Mouse (Mus musculus): ENCODE measurements around the gene Arhgap4.

The Arhgap4 gene

GRCm38 (mm10) chrX:73914827-73915703 lies 6.6 kb downstream of the Arhgap4 start:
- peak; percentile 98 for DNase-seq (ENCODE audit: low read depth, low spot score)

GRCm38 (mm10) chrX:73911588-73911987 lies 10.1 kb downstream of the Arhgap4 start:
- no peak for DNase-seq (ENCODE audit: low read depth, low spot score)

- DNase-seq (ENCODE audit: low read depth, low spot score), result peak; percentile 36
These were observed 10.5 kb downstream of the Arhgap4 start for GRCm38 (mm10) chrX:73911156-73911555.

- no peak for DNase-seq (ENCODE audit: low read depth, low spot score)
These were observed 11.2 kb downstream of the Arhgap4 start for GRCm38 (mm10) chrX:73910451-73910850.

GRCm38 (mm10) chrX:73910049-73910448 lies 11.6 kb downstream of the Arhgap4 start:
- no peak for DNase-seq (ENCODE audit: low read depth, low spot score)

GRCm38 (mm10) chrX:73897959-73898358 lies 23.7 kb downstream of the Arhgap4 start:
- no peak for DNase-seq (ENCODE audit: low read depth, low spot score)

- peak; percentile 56 for DNase-seq (ENCODE audit: low read depth, low spot score)
These were observed 26.0 kb downstream of the Arhgap4 start, which contains the start of gene L1cam for GRCm38 (mm10) chrX:73895719-73896118. TSS of gene L1cam (minus strand) at chrX:73896105.

- no peak for DNase-seq (ENCODE audit: low read depth, low spot score)
These were observed 28.8 kb downstream of the Arhgap4 start for GRCm38 (mm10) chrX:73892833-73893232.

- DNase-seq (ENCODE audit: low read depth, low spot score), result no peak
These were observed 30.0 kb downstream of the Arhgap4 start, which contains the start of gene Avpr2 for GRCm38 (mm10) chrX:73891551-73892152. TSS of gene Avpr2 (plus strand) at chrX:73892102.

GRCm38 (mm10) chrX:73881463-73881862 lies 40.2 kb downstream of the Arhgap4 start:
- DNase-seq (ENCODE audit: low read depth, low spot score), result no peak

- no peak for DNase-seq (ENCODE audit: low read depth, low spot score)
These were observed 40.6 kb downstream of the Arhgap4 start for GRCm38 (mm10) chrX:73881036-73881427.

GRCm38 (mm10) chrX:73880194-73881035 lies 41.3 kb downstream of the Arhgap4 start:
- peak; percentile 35 for DNase-seq (ENCODE audit: low read depth, low spot score)

- no peak for DNase-seq (ENCODE audit: low read depth, low spot score)
These were observed 44.7 kb downstream of the Arhgap4 start for GRCm38 (mm10) chrX:73877014-73877413.

- no peak for DNase-seq (ENCODE audit: low read depth, low spot score)
These were observed 45.8 kb downstream of the Arhgap4 start for GRCm38 (mm10) chrX:73875881-73876280.

- no peak for DNase-seq (ENCODE audit: low read depth, low spot score)
These were observed 49.7 kb downstream of the Arhgap4 start for GRCm38 (mm10) chrX:73871956-73872355.

GRCm38 (mm10) chrX:73871474-73871873 lies 50.2 kb downstream of the Arhgap4 start:
- no peak for DNase-seq (ENCODE audit: low read depth, low spot score)

- peak; percentile 49 for DNase-seq (ENCODE audit: low read depth, low spot score)
These were observed 52.3 kb downstream of the Arhgap4 start for GRCm38 (mm10) chrX:73869334-73869733.

GRCm38 (mm10) chrX:73867852-73868251 lies 53.8 kb downstream of the Arhgap4 start:
- no peak for DNase-seq (ENCODE audit: low read depth, low spot score)

GRCm38 (mm10) chrX:73867256-73867655 lies 54.4 kb downstream of the Arhgap4 start:
- no peak for DNase-seq (ENCODE audit: low read depth, low spot score)

- peak; percentile 13 for DNase-seq (ENCODE audit: low read depth, low spot score)
These were observed 57.0 kb downstream of the Arhgap4 start for GRCm38 (mm10) chrX:73864692-73865091.

- no peak for DNase-seq (ENCODE audit: low read depth, low spot score)
These were observed 66.6 kb downstream of the Arhgap4 start for GRCm38 (mm10) chrX:73855087-73855408.

Measured in ZHBTc4 (cell line).